Mouse (Mus musculus) megakaryocyte-erythroid progenitor cell, adult 5-6 weeks (primary cell): ENCODE data around the gene Ppp2r5d. TPM values are rescaled to one million over a fixed set of nuclear protein-coding genes. Genes with fewer than 3 reads are reported as not detected.

Experiments used
- ATAC-seq: replicated peaks from 2 replicates; pipeline ENCODE4 v1.8.0; 2016; ENCODE audit warnings: mild to moderate bottlenecking, inconsistent platforms; ENCODE audit not compliant: severe bottlenecking, poor library complexity, low FRiP score, low TSS enrichment
- total RNA-seq, 2 experiments: library from RNA; stranded (forward) in 1 of 2; stranded (reverse) in 1 of 2; fragments of 200-1000, 215-1000 nt in 1 of 2; fragments of >200 nt in 1 of 2; fragmentation: Nextera tagmentation in 1 of 2; gene quantifications; 2 replicates each; pipeline ENCODE4 v1.2.3; 2014 to 2017

Gene Ppp2r5d
- total RNA-seq, 2 experiments from 2014 or later: 52.0 to 57.2 TPM

DNA sequence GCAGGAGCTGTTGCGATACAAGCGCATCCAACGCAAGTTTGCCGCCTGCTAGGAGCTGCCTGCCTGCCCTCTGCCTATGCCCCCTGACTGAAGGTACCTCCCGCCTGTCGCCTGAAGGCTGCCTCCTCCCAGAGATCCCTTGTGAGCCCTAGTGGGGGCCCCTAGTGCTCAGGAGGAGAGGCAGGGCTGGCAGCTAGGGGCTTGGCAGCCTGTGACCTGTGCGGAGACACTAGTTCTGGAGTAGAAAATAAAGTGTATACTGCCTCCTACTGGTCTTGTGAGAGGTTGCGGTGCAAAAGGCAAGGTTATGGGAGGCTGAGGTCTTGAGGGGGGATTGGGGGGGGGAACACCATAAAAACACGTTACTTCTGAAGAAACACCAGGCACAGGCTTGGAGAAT is 20.4 kb upstream of the Ppp2r5d start:
- peak; percentile 36 for ATAC-seq

GRCm38 (mm10) chr17:46724477-46725084 is 19.7 kb upstream of the Ppp2r5d start:
- ATAC-seq: no peak

GRCm38 (mm10) chr17:46721077-46721476 is 16.2 kb upstream of the Ppp2r5d start:
- no peak for ATAC-seq

DNA sequence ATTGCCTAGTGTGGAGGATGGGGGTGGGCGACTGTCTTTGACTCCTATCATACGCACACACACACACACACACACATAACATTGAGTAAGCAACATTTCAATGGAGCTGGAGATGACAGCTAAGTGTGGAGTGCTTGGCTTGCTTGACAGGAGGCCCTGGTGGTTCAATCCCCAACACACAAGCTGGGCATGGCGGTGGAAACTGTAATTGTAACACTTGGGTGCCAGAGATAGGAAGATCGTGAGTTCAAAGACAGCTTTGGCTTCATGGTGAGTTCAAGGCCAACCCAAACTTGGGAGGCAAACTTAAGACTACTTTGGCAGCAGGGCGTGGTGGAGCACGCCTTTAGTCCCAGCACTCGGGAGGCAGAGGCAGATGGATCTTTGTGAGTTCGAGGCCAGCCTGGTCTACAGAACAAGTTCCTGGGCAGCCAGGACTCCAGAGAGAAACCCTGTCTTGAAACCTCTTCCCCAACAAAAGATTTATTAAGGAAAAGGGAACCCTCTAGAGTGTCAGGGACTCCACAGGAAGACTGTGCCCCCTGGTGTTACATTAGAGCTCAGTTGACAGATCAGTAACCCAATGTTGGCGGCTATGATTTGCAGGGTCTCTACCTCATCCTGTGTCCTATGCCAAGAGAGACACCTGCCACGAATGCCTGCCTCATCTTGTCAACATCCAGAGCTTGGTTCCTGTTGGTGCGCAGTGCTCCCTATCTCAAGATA is 10.0 kb upstream of the Ppp2r5d start:
- no peak for ATAC-seq

GRCm38 (mm10) chr17:46713849-46714248 is 8.9 kb upstream of the Ppp2r5d start:
- no peak for ATAC-seq

DNA sequence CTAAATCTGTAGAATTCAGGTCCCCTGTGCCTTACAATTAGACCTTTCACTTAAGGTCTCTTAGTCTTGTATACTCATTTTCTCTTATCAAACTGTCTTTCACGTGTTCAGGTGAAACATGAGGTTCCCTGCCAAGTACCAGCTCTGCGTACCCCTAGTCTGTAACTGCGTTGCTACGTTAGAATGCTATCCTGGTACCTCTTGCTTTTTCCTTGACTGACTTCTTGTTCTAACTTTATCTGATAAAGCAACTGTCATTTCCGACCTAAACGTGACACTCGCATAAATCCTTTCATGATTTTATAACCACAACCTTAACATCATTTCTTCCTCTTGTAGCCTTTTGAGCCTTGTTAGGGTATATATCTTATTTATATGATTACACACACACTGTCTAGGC is 7.5 kb upstream of the Ppp2r5d start:
- ATAC-seq: no peak

- peak; percentile 33; the same call in 1 of the 2 replicates for ATAC-seq
These were observed 6.8 kb upstream of the Ppp2r5d start for GRCm38 (mm10) chr17:46711612-46712271.

DNA sequence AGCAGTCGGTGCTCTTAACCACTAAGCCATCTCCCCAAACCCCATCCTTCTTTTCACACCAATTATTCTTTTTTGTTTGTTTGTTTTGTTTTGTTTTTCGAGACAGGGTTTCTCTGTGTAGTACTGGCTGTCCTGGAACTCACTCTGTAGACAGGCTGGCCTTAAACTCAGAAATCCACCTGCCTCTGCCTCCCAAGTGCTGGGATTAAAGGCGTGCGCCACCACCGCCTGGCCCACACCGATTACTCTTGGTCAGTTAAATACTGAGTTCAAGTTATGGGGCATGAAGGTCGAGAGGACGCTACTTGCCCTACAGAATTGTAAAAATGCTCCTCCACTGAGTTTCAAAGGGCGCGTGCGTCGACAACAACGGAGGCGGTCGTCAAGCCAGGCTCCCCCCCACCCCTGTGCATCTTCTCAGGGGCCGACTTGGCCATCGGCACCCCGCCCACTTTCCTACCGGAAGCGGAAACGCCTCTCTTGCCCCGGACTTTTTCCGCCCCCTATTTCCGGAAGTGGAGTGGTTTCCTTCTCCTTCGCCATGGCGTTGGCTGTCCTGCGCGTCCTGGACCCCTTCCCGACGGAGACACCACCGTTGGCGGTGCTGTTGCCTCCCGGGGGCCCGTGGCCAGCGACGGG is 6.2 kb upstream of the Ppp2r5d start, which contains the start of gene Pex6:
Gene Pex6 (plus strand): TSS at position 505 of the 639 bp plus-strand sequence.
- ATAC-seq: peak; percentile 92

DNA sequence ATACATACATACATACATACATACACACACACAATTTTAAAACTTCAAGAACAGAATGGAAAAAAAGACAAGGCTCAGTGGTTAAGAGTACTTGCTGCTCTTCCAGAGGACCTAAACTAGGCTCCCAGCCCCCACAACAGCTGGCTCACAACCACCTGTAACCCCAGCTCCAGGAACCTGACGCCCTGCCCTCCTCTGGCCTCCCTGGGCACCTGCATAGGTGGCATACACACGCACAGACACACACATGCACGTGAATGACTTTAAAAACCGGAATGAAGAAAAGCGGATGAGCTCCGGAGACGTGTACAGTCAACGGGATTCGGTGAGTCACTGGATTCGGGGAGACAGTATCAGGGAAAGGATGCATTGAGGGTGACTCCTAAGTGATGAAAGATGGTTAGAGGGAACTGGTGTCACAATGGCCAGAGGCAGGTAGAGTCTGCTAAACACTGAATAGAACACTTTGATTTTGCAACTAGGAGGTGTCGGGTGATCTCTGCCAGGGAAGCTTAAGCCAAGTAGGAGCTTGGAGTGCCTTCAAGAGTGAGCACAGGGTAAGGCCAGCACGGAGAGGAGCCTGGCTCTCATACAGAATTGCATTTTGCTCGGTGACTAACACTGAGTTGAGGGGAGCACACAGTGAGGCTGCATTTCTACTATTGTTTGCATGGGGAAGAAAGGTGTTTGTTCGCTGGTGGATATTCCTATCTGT is 1.6 kb upstream of the Ppp2r5d start:
- no peak for ATAC-seq

DNA sequence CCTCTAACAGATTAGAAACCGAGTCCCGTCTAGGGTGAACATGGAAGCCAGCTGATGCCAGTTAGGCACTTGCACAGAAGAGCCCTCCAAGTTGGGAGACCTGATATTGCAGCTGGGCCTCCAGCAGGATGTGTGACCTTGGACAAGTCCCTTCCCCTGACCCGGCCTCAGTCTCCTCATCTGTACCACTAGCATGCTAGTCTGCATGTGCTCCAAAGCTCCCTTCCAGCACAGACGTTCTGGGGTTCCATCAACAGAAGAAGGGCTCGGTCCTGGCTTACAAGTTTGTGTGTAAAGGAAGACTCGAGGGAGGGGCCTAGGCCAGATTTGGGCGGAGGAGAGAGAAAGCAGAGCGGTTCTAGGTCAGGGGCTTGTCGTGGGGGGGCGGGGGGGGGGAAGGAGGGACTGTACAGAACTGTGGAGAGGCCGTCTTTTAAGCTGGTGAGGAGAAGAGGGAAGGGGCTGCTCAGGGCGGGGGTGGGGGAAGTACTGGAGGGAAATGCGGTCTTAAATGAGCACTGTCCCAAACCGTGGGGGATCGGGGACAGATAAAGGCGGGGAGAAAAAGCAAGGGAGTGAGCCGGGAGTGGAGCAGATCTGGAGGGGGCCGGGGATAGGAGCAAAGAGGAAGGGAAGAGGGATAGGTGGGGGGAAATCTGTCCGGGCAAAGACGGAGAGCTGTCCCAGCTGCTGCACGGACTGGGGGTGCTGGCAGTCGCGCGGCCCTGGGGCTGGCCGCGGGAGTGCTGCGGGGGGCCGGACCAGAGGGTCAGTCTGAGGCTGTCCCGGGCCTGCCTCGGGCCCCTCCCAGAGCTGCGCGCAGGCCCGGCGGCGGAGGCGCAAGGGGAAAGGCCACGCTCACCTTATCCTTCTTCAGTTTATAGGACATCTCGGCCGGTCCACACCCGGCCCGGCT is 682 bp downstream of the Ppp2r5d start:
- no peak for ATAC-seq

DNA sequence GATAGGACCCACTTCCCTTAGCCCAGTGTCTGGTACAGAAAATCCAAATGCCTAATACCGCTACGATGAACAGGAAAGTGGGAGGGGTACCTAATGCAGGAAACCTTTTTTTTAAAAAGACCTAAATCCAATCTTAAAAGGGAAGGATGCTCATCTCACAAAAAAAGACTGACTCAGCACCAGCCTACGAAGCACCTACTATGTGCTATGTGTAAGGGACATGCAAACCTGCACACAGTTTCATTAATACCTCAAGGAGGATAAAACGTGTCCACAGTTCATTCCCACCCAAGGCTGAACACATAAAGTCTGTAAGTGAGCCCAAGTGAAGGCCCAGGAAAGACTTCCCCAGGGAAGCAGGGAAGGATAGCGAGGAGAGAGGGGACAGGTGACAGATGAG is 2.4 kb downstream of the Ppp2r5d start:
- ATAC-seq: no peak

- no peak for ATAC-seq
These were observed 2.8 kb downstream of the Ppp2r5d start for GRCm38 (mm10) chr17:46702100-46702499.

GRCm38 (mm10) chr17:46701489-46701888 is 3.4 kb downstream of the Ppp2r5d start:
- ATAC-seq: no peak

DNA sequence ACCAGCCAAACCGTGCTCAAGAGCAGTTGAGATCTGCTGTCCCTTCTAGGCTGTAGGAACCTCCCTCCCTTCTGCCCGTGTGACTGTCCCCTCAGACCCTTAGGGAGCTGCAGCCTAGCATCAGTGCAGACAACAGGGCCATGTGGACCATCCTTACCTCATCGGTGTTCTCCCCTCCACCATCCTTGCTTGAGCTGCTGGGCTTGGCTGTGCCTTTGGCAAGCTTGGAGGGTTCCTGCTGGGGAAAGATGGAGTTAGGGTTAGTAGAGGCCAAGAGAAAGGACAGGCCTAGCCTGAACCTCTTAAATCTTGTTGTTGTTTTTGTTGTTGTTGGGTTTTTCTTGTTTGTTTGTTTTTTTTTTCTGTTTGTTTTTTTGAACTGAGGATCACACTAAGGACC is 5.0 kb downstream of the Ppp2r5d start:
- no peak for ATAC-seq

DNA sequence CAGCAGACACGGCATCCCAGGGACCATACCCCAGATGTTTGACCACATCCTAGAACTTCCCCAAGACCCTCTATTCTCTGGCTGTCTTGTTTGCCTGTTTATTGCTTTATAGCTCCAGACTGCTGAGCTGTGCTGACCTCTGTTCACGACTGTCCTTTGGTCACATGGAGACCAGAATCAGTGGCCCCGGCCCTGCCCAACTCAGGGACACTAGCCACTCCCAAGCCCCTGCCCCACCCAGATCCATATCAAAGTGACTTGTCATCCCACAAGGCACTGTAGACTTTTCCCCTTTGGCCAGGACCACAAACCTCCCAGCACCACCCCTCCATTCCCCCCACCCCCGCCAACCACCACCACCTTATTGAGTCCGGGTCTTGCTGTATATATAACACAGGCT is 5.7 kb downstream of the Ppp2r5d start:
- no peak for ATAC-seq

- no peak for ATAC-seq
These were observed 6.4 kb downstream of the Ppp2r5d start for GRCm38 (mm10) chr17:46698515-46698914.

DNA sequence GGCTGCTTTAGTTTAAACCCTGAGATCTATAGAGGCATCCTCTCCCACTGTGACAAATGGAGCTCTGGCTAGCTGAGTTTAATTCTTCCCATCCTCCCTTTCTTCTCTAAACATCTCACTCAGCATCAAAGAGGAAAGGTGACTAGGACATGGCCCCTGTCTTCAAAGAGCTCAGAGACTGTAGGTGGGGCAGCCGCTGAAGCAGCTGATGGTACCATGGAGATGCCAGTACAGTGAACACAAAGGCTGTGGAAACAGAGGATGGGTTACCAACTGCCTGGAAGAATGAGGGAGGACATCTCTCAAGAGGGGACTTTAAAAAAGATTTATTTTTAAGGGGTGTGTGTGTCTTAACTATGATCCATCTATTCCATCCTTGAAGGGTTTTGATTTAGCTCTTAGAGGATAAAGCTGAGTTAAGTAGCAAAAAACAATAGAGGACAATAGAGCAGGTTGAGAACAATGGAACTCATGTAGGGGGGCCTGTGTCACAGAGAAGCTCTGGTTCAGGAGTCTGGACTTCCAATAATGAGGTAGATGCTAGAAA is 10.3 kb downstream of the Ppp2r5d start:
- no peak for ATAC-seq

DNA sequence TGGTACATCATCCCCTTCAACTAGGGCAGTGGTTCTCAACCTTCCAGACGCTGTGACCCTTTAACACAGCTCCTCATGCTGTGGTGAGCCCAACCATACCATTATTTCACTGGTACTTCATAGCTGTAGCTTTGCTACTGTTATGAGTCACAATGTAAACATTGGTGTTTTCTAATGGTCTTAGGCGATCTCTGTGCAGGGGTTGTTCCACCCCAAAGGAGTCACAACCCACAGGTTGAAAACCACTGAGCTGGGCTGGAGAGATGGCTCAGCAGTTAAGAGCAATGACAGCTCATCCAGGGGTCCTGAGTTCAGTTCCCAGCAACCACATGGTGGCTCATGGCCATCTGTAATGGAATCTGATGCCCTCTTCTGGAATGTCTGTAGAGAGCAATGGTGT is 13.5 kb downstream of the Ppp2r5d start:
- no peak for ATAC-seq
